Mouse (Mus musculus): ENCODE measurements around the gene Rac2.

DNA sequence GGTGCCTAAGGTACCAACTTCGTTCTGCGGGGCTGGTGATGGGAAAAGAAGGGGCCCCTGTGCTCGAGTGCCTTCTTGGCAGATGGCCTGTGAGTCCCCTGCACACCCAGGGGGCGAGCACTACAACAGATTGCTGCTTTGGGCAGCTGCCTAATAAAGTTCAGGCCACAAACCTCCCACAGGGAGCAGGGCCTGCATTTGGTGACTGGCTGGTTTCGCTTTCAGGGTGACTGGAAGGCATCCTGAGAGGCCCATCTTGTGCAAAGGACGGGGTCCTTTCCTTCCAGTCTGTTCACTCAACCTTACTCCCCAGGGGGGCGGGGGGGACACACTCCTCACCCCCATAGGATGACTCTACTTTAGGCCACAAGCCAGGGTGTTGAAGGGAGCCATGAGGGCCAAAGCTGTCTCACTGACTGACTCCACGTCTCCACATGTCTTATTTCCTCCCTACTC, 62.4 kb downstream of the Rac2 start:
- no peak for TF ChIP-seq POLR2A (IDR thresholded peaks at IDR 0.05; ENCODE audit: extremely low read depth, insufficient read depth, low read length)
- no peak for TF ChIP-seq CTCF (IDR thresholded peaks at IDR 0.05; ENCODE audit: low read depth, low read length)
